Mouse (Mus musculus): ENCODE data around the gene Cntd1. TPM values are rescaled to one million over a fixed set of nuclear protein-coding genes. Genes with fewer than 3 reads are reported as not detected.
"Not testable (repeated sequence)": the region's sequence is repeated elsewhere in the genome, so short reads cannot be mapped to it uniquely, and the experiment has no call there.

Gene Cntd1
- total RNA-seq, 1 experiment from 2014 or later, result not detected

GRCm38 (mm10) chr11:101323609-101324008 is 44.8 kb downstream of the Cntd1 start:
- no peak for ATAC-seq (replicated peaks; ENCODE audit: insufficient number of reproducible peaks, low FRiP score, low TSS enrichment, poor library complexity, severe bottlenecking)

- ATAC-seq (replicated peaks; ENCODE audit: insufficient number of reproducible peaks, low FRiP score, low TSS enrichment, poor library complexity, severe bottlenecking), result no peak
Observed at GRCm38 (mm10) chr11:101324763-101325162, 46.0 kb downstream of the Cntd1 start, which contains the start of gene Aoc2. Gene Aoc2 (plus strand): TSS chr11:101325063.

- not testable (repeated sequence) for ATAC-seq (replicated peaks; ENCODE audit: insufficient number of reproducible peaks, low FRiP score, low TSS enrichment, poor library complexity, severe bottlenecking)
Observed at GRCm38 (mm10) chr11:101325201-101325600, 46.4 kb downstream of the Cntd1 start.

GRCm38 (mm10) chr11:101326147-101326546 is 47.3 kb downstream of the Cntd1 start:
- no peak for ATAC-seq (replicated peaks; ENCODE audit: insufficient number of reproducible peaks, low FRiP score, low TSS enrichment, poor library complexity, severe bottlenecking)

- no peak for ATAC-seq (replicated peaks; ENCODE audit: insufficient number of reproducible peaks, low FRiP score, low TSS enrichment, poor library complexity, severe bottlenecking)
Observed at GRCm38 (mm10) chr11:101327311-101327710, 48.5 kb downstream of the Cntd1 start.

GRCm38 (mm10) chr11:101328941-101329635 is 50.3 kb downstream of the Cntd1 start:
- ATAC-seq (replicated peaks; ENCODE audit: insufficient number of reproducible peaks, low FRiP score, low TSS enrichment, poor library complexity, severe bottlenecking), result no peak

GRCm38 (mm10) chr11:101330371-101330924 is 51.6 kb downstream of the Cntd1 start, which contains the start of gene Aoc3:
Gene Aoc3 (plus strand): TSS chr11:101330605.
- ATAC-seq (replicated peaks; ENCODE audit: insufficient number of reproducible peaks, low FRiP score, low TSS enrichment, poor library complexity, severe bottlenecking), result no peak

- ATAC-seq (replicated peaks; ENCODE audit: insufficient number of reproducible peaks, low FRiP score, low TSS enrichment, poor library complexity, severe bottlenecking), result not testable (repeated sequence)
Observed at GRCm38 (mm10) chr11:101330961-101331360, 52.1 kb downstream of the Cntd1 start.

GRCm38 (mm10) chr11:101332537-101332936 is 53.7 kb downstream of the Cntd1 start:
- no peak for ATAC-seq (replicated peaks; ENCODE audit: insufficient number of reproducible peaks, low FRiP score, low TSS enrichment, poor library complexity, severe bottlenecking)

- ATAC-seq (replicated peaks; ENCODE audit: insufficient number of reproducible peaks, low FRiP score, low TSS enrichment, poor library complexity, severe bottlenecking), result no peak
Observed at GRCm38 (mm10) chr11:101334023-101334422, 55.2 kb downstream of the Cntd1 start.

- no peak for ATAC-seq (replicated peaks; ENCODE audit: insufficient number of reproducible peaks, low FRiP score, low TSS enrichment, poor library complexity, severe bottlenecking)
Observed at GRCm38 (mm10) chr11:101334516-101334915, 55.7 kb downstream of the Cntd1 start.

- ATAC-seq (replicated peaks; ENCODE audit: insufficient number of reproducible peaks, low FRiP score, low TSS enrichment, poor library complexity, severe bottlenecking), result no peak
Observed at GRCm38 (mm10) chr11:101335685-101336084, 56.9 kb downstream of the Cntd1 start.

GRCm38 (mm10) chr11:101338123-101338760 is 59.4 kb downstream of the Cntd1 start:
- ATAC-seq (replicated peaks; ENCODE audit: insufficient number of reproducible peaks, low FRiP score, low TSS enrichment, poor library complexity, severe bottlenecking), result no peak

Other genes with a start within 250 kb of the Cntd1 start
- gene Naglu, start 209.0 kb upstream of the Cntd1 start, total RNA-seq (2017), result 5.6 to 14.8 TPM (median 9.9 TPM) in 3 replicates
- gene Hsd17b1, start 200.6 kb upstream of the Cntd1 start, total RNA-seq (2017), result 0.68 TPM in 1 of 3 replicates, not detected in the others
- gene Coasy, start 196.4 kb upstream of the Cntd1 start, total RNA-seq (2017), result 11.4 to 16.6 TPM (median 16.1 TPM) in 3 replicates
- gene Mlx, start 191.7 kb upstream of the Cntd1 start, total RNA-seq (2017), result 61.7 to 74.7 TPM (median 71.4 TPM) in 3 replicates
- gene Psmc3ip, start 183.6 kb upstream of the Cntd1 start, total RNA-seq (2017), result 5.0 to 6.2 TPM in 2 of 3 replicates, not detected in the other
- 57.9 to 79.4 TPM (median 63.0 TPM) in 3 replicates for gene Retreg3, start 159.1 kb upstream of the Cntd1 start, total RNA-seq (2017)
- 8.2 to 25.6 TPM (median 11.0 TPM) in 3 replicates for gene Tubg1, start 159.1 kb upstream of the Cntd1 start, total RNA-seq (2017)
- gene Tubg2, start 123.1 kb upstream of the Cntd1 start, total RNA-seq (2017), result not detected in 3 replicates
- 0.21 to 0.95 TPM (median 0.68 TPM) in 3 replicates for gene Cntnap1, start 108.5 kb upstream of the Cntd1 start, total RNA-seq (2017)
- 2.2 to 6.3 TPM (median 4.0 TPM) in 3 replicates for gene Plekhh3, start 107.7 kb upstream of the Cntd1 start, total RNA-seq (2017)
- gene Ccr10, start 103.6 kb upstream of the Cntd1 start, total RNA-seq (2017), result 0.38 TPM in 1 of 3 replicates, not detected in the others
- gene Ezh1, start 52.5 kb upstream of the Cntd1 start, total RNA-seq (2017), result 30.2 to 66.9 TPM (median 42.6 TPM) in 3 replicates
- not detected in 3 replicates for gene Ramp2, start 33.0 kb upstream of the Cntd1 start, total RNA-seq (2017)
- 42.7 to 62.9 TPM (median 53.8 TPM) in 3 replicates for gene Vps25, start 25.3 kb upstream of the Cntd1 start, total RNA-seq (2017)
- gene Wnk4, start 18.4 kb upstream of the Cntd1 start, total RNA-seq (2017), result 0.11 to 1.7 TPM (median 0.19 TPM) in 3 replicates
- gene Coa3, start 102 bp downstream of the Cntd1 start, total RNA-seq (2017), result 18.8 to 43.1 TPM (median 26.8 TPM) in 3 replicates
- gene Becn1, start 23.3 kb downstream of the Cntd1 start, total RNA-seq (2017), result 266 to 274 TPM (median 274 TPM) in 3 replicates
- 51.0 to 74.7 TPM (median 73.3 TPM) in 3 replicates for gene Psme3, start 37.2 kb downstream of the Cntd1 start, total RNA-seq (2017)
- gene Aoc2, start 46.1 kb downstream of the Cntd1 start, total RNA-seq (2017), result 0.53 to 3.6 TPM (median 1.8 TPM) in 3 replicates
- gene Aoc3, start 51.6 kb downstream of the Cntd1 start, total RNA-seq (2017), result not detected in 3 replicates
- gene G6pc, start 88.5 kb downstream of the Cntd1 start, total RNA-seq (2017), result not detected in 3 replicates
- 15.4 to 24.5 TPM (median 20.8 TPM) in 3 replicates for gene Aarsd1, start 138.6 kb downstream of the Cntd1 start, total RNA-seq (2017)
- 5.1 TPM in 1 of 3 replicates, not detected in the others for gene Gm27029, start 145.8 kb downstream of the Cntd1 start, total RNA-seq (2017)
- 5.2 to 9.8 TPM (median 8.1 TPM) in 3 replicates for gene Rundc1, start 146.1 kb downstream of the Cntd1 start, total RNA-seq (2017)
- 2.7 TPM in 1 of 3 replicates, not detected in the others for gene Ptges3l, start 146.3 kb downstream of the Cntd1 start, total RNA-seq (2017)
- 465 to 1,168 TPM (median 1,010 TPM) in 3 replicates for gene Rpl27, start 163.3 kb downstream of the Cntd1 start, total RNA-seq (2017)
- 65.6 to 68.1 TPM (median 67.1 TPM) in 3 replicates for gene Ifi35, start 169.4 kb downstream of the Cntd1 start, total RNA-seq (2017)
- not detected in 3 replicates for gene Rnd2, start 186.0 kb downstream of the Cntd1 start, total RNA-seq (2017)
- 13.9 to 14.1 TPM (median 13.9 TPM) in 3 replicates for gene Vat1, start 187.2 kb downstream of the Cntd1 start, total RNA-seq (2017)

All from monocyte, adult 5-6 weeks (primary cell).